Mouse (Mus musculus): Measurements from ENCODE around the gene Blcap.

Gene Blcap

GRCm38 (mm10) chr2:157559858-157560257 is 11.2 kb downstream of the Blcap start, which contains the start of gene Nnat:
Gene Nnat (plus strand): TSS chr2:157560078.
- DNase-seq (ENCODE audit: low read depth) = no peak

GRCm38 (mm10) chr2:157559440-157559839 is 11.6 kb downstream of the Blcap start:
- DNase-seq (ENCODE audit: low read depth) = no peak

GRCm38 (mm10) chr2:157558520-157558919 is 12.6 kb downstream of the Blcap start:
- DNase-seq (ENCODE audit: low read depth) = no peak

GRCm38 (mm10) chr2:157558051-157558450 is 13.0 kb downstream of the Blcap start:
- DNase-seq (ENCODE audit: low read depth) = no peak

GRCm38 (mm10) chr2:157556074-157556698 is 14.9 kb downstream of the Blcap start:
- no peak for DNase-seq (ENCODE audit: low read depth)

GRCm38 (mm10) chr2:157552158-157552886 is 18.8 kb downstream of the Blcap start:
- peak; percentile 88 for DNase-seq (ENCODE audit: low read depth)

- DNase-seq (ENCODE audit: low read depth) = no peak
Observed at GRCm38 (mm10) chr2:157550292-157550691, 20.8 kb downstream of the Blcap start.

GRCm38 (mm10) chr2:157546686-157547085 is 24.4 kb downstream of the Blcap start:
- DNase-seq (ENCODE audit: low read depth) = no peak

- no peak for DNase-seq (ENCODE audit: low read depth)
Observed at GRCm38 (mm10) chr2:157544333-157544888, 26.7 kb downstream of the Blcap start.

GRCm38 (mm10) chr2:157542415-157542814 is 28.7 kb downstream of the Blcap start:
- no peak for DNase-seq (ENCODE audit: low read depth)

- DNase-seq (ENCODE audit: low read depth) = no peak
Observed at GRCm38 (mm10) chr2:157541631-157542030, 29.4 kb downstream of the Blcap start.

- DNase-seq (ENCODE audit: low read depth) = no peak
Observed at GRCm38 (mm10) chr2:157540953-157541569, 30.0 kb downstream of the Blcap start.

GRCm38 (mm10) chr2:157540073-157540952 is 30.8 kb downstream of the Blcap start:
- no peak for DNase-seq (ENCODE audit: low read depth)

- no peak for DNase-seq (ENCODE audit: low read depth)
Observed at GRCm38 (mm10) chr2:157537118-157537517, 34.0 kb downstream of the Blcap start.

- no peak for DNase-seq (ENCODE audit: low read depth)
Observed at GRCm38 (mm10) chr2:157536476-157537081, 34.5 kb downstream of the Blcap start.

- DNase-seq (ENCODE audit: low read depth) = no peak
Observed at GRCm38 (mm10) chr2:157534163-157534562, 36.9 kb downstream of the Blcap start.

- DNase-seq (ENCODE audit: low read depth) = no peak
Observed at GRCm38 (mm10) chr2:157531681-157532426, 39.2 kb downstream of the Blcap start.

- DNase-seq (ENCODE audit: low read depth) = no peak
Observed at GRCm38 (mm10) chr2:157530056-157530955, 40.8 kb downstream of the Blcap start.

GRCm38 (mm10) chr2:157522556-157522955 is 48.5 kb downstream of the Blcap start:
- no peak for DNase-seq (ENCODE audit: low read depth)

- no peak for DNase-seq (ENCODE audit: low read depth)
Observed at GRCm38 (mm10) chr2:157520496-157520895, 50.6 kb downstream of the Blcap start.

Measured in fibroblast of lung, adult 2 months (primary cell).